Mouse (Mus musculus) intestine, postnatal 0 days (tissue): ENCODE data around the gene Dus3l. TPM values are rescaled to one million over a fixed set of nuclear protein-coding genes. Genes with fewer than 3 reads are reported as not detected.
A peak's percentile ranks its signal among the peaks of the same experiment; 100 is the strongest.

Experiments
- ATAC-seq: fragments of 200-750 bp; cut with Nextera tagmentation; 2 replicates; pipeline ENCODE4 v1.8.0; 2017; ENCODE audit warnings: mild to moderate bottlenecking, moderate TSS enrichment, moderate library complexity
- H3K27ac ChIP-seq: fragments of 300-500 bp; sonication (generic); 2 replicates; pipeline ENCODE4 v1.5.1; 2014; ENCODE audit warnings: mild to moderate bottlenecking, low read depth, low read length, moderate library complexity
- H3K27me3 ChIP-seq: fragments of 300-500 bp; sonication (generic); replicated peaks from 2 replicates; pipeline ENCODE4 v1.6.1; 2014; ENCODE audit warnings: low read length, mixed read lengths; ENCODE audit not compliant: control insufficient read depth, insufficient read depth
- H3K36me3 ChIP-seq: fragments of 300-500 bp; sonication (generic); 2 replicates; pipeline ENCODE4 v1.6.1; 2014; ENCODE audit warnings: mild to moderate bottlenecking, moderate library complexity; ENCODE audit not compliant: control insufficient read depth, insufficient read depth
- H3K4me1 ChIP-seq: fragments of 300-500 bp; sonication (generic); replicated peaks from 2 replicates; pipeline ENCODE4 v1.6.1; 2014; ENCODE audit warnings: antibody characterized with exemption, low read length, mixed read lengths; ENCODE audit not compliant: control insufficient read depth, insufficient read depth
- H3K4me2 ChIP-seq: fragments of 300-500 bp; sonication (generic); replicated peaks from 2 replicates; pipeline ENCODE4 v1.6.1; 2014; ENCODE audit warnings: low read depth, mild to moderate bottlenecking, moderate library complexity
- H3K4me3 ChIP-seq: fragments of 300-500 bp; sonication (generic); 2 replicates; pipeline ENCODE4 v1.5.1; 2014; ENCODE audit warnings: low read depth, low read length
- H3K9ac ChIP-seq: fragments of 300-500 bp; sonication (generic); 2 replicates; pipeline ENCODE4 v1.6.1; 2014; ENCODE audit warnings: mild to moderate bottlenecking, low read depth, low read length
- H3K9me3 ChIP-seq: fragments of 300-500 bp; sonication (generic); 2 replicates; pipeline ENCODE4 v1.6.1; 2016; ENCODE audit warnings: mixed run types; ENCODE audit not compliant: control insufficient read depth
- CTCF ChIP-seq: sonication (generic); IDR thresholded peaks from 2 replicates; pipeline ENCODE4 v1.5.1; 2016; ENCODE audit warnings: low read depth, mild to moderate bottlenecking, control low read depth, antibody characterized with exemption, moderate library complexity
- WGBS: fragments of 180-500 bp; shearing (Covaris S2); extraction: QIAGEN DNeasy Blood & Tissue Kit; methylation state at CpG from one replicate; pipeline ENCODE4 v1.1.7; 2014; 5-methylcytosine and 5-hydroxymethylcytosine counted together
- polyA plus RNA-seq: library from polyadenylated mRNA; unstranded; fragments of >200 nt; fragmentation: Nextera tagmentation; extraction: Ambion mirVana; gene quantifications from 2 replicates; pipeline ENCODE4 v1.2.1, GENCODE M21; 2015

Dus3l gene
- polyA plus RNA-seq, 1 experiment from 2014 or later: 16.1 TPM

- WGBS: 11% methylated on average over 24 of the region's 24 CpGs
- peak; percentile 56 for ATAC-seq
- Histone ChIP-seq H3K9ac (no peak overlapping the region), H3K36me3 (no peaks in the 10 kb centered on the region; the same call in 1 of the 2 replicates), H3K27ac (no peak overlapping the region), H3K27me3 (no peaks in the 10 kb centered on the region), H3K4me2 (no peak overlapping the region), H3K9me3 (no peaks in the 10 kb centered on the region), H3K4me1 (no peaks in the 10 kb centered on the region), H3K4me3 (no peak overlapping the region)
- TF ChIP-seq CTCF: no peak
These were observed 49.9 kb downstream of the Dus3l start for GRCm38 (mm10) chr17:56814316-56815056.

- Histone ChIP-seq H3K4me3 (no peak overlapping the region), H3K9ac (no peak overlapping the region), H3K4me2 (no peak overlapping the region), H3K4me1 (no peaks in the 10 kb centered on the region), H3K36me3 (no peaks in the 10 kb centered on the region; the same call in 1 of the 2 replicates), H3K27ac (no peak overlapping the region), H3K27me3 (no peaks in the 10 kb centered on the region), H3K9me3 (no peaks in the 10 kb centered on the region)
- 73% methylated on average over 3 of the region's 3 CpGs for WGBS
- ATAC-seq: no peak
- TF ChIP-seq CTCF: no peak
These were observed 50.4 kb downstream of the Dus3l start for GRCm38 (mm10) chr17:56815057-56815345.

- no peak for ATAC-seq
- 46% methylated on average over 11 of the region's 11 CpGs for WGBS
- Histone ChIP-seq H3K4me1 (no peaks in the 10 kb centered on the region), H3K4me3 (no peak overlapping the region), H3K36me3 (no peaks in the 10 kb centered on the region; the same call in 1 of the 2 replicates), H3K9ac (no peak overlapping the region), H3K27ac (no peak overlapping the region), H3K27me3 (no peaks in the 10 kb centered on the region), H3K9me3 (no peaks in the 10 kb centered on the region), H3K4me2 (no peak overlapping the region)
- no peak for TF ChIP-seq CTCF
These were observed 53.6 kb downstream of the Dus3l start for GRCm38 (mm10) chr17:56818067-56818636.

- no peak overlapping the region for H3K27ac ChIP-seq
- 72% methylated on average over 6 of the region's 6 CpGs for WGBS
- TF ChIP-seq CTCF: no peak
These were observed 54.5 kb downstream of the Dus3l start for GRCm38 (mm10) chr17:56819032-56819545.

More at GRCm38 (mm10) chr17:56819032-56819545, 54.5 kb downstream of the Dus3l start:
- Histone ChIP-seq H3K4me2 (no peak overlapping the region), H3K36me3 (no peaks in the 10 kb centered on the region; the same call in 1 of the 2 replicates), H3K9me3 (no peaks in the 10 kb centered on the region), H3K27me3 (no peaks in the 10 kb centered on the region), H3K4me3 (no peak overlapping the region), H3K9ac (no peak overlapping the region), H3K4me1 (no peaks in the 10 kb centered on the region)
- ATAC-seq: no peak

Other genes starting within 250 kb of the Dus3l start
- gene Gm20219, start 210.4 kb upstream of the Dus3l start, polyA plus RNA-seq: not detected in 2 replicates
- 22.3 and 31.3 TPM in 2 replicates for gene Safb2, start 180.2 kb upstream of the Dus3l start, polyA plus RNA-seq
- gene Safb, start 179.9 kb upstream of the Dus3l start, polyA plus RNA-seq: 40.0 and 44.9 TPM in 2 replicates
- 358 and 361 TPM in 2 replicates for gene 2410015M20Rik, start 155.0 kb upstream of the Dus3l start, polyA plus RNA-seq
- 1,422 and 1,459 TPM in 2 replicates for gene Rpl36, start 151.3 kb upstream of the Dus3l start, polyA plus RNA-seq
- 23.2 and 25.5 TPM in 2 replicates for gene Lonp1, start 137.9 kb upstream of the Dus3l start, polyA plus RNA-seq
- 0.65 and 0.68 TPM in 2 replicates for gene Catsperd, start 136.6 kb upstream of the Dus3l start, polyA plus RNA-seq
- 28.8 and 32.0 TPM in 2 replicates for gene Ranbp3, start 91.5 kb upstream of the Dus3l start, polyA plus RNA-seq
- gene Ndufa11, start 47.0 kb upstream of the Dus3l start, polyA plus RNA-seq: 660 and 718 TPM in 2 replicates
- gene Vmac, start 46.7 kb upstream of the Dus3l start, polyA plus RNA-seq: 9.6 and 13.4 TPM in 2 replicates
- 20.6 and 21.0 TPM in 2 replicates for gene Nrtn, start 7.2 kb upstream of the Dus3l start, polyA plus RNA-seq
- 0.25 and 0.51 TPM in 2 replicates for gene Prr22, start 5.5 kb downstream of the Dus3l start, polyA plus RNA-seq
- gene Rfx2, start 66.3 kb downstream of the Dus3l start, polyA plus RNA-seq: 1.4 and 1.6 TPM in 2 replicates
- not detected in 2 replicates for gene Acsbg2, start 109.7 kb downstream of the Dus3l start, polyA plus RNA-seq
- 0.23 and 0.30 TPM in 2 replicates for gene 1700061G19Rik, start 110.7 kb downstream of the Dus3l start, polyA plus RNA-seq
- 10.5 and 11.9 TPM in 2 replicates for gene Mllt1, start 170.7 kb downstream of the Dus3l start, polyA plus RNA-seq
- 0.44 and 0.65 TPM in 2 replicates for gene Acer1, start 217.4 kb downstream of the Dus3l start, polyA plus RNA-seq
- 77.5 and 78.0 TPM in 2 replicates for gene Clpp, start 225.5 kb downstream of the Dus3l start, polyA plus RNA-seq
- gene Alkbh7, start 232.6 kb downstream of the Dus3l start, polyA plus RNA-seq: 25.7 and 28.7 TPM in 2 replicates
- gene Pspn, start 235.3 kb downstream of the Dus3l start, polyA plus RNA-seq: not detected in 2 replicates
- 43.3 and 43.5 TPM in 2 replicates for gene Gtf2f1, start 246.5 kb downstream of the Dus3l start, polyA plus RNA-seq
- 0.22 and 0.25 TPM in 2 replicates for gene Gm17949, start 246.7 kb downstream of the Dus3l start, polyA plus RNA-seq